Mouse (Mus musculus): Measurements from ENCODE around the gene Bloc1s3.
"Not testable (repeated sequence)": the region's sequence is repeated elsewhere in the genome, so short reads cannot be mapped to it uniquely, and the experiment has no call there.

Bloc1s3 gene

DNA sequence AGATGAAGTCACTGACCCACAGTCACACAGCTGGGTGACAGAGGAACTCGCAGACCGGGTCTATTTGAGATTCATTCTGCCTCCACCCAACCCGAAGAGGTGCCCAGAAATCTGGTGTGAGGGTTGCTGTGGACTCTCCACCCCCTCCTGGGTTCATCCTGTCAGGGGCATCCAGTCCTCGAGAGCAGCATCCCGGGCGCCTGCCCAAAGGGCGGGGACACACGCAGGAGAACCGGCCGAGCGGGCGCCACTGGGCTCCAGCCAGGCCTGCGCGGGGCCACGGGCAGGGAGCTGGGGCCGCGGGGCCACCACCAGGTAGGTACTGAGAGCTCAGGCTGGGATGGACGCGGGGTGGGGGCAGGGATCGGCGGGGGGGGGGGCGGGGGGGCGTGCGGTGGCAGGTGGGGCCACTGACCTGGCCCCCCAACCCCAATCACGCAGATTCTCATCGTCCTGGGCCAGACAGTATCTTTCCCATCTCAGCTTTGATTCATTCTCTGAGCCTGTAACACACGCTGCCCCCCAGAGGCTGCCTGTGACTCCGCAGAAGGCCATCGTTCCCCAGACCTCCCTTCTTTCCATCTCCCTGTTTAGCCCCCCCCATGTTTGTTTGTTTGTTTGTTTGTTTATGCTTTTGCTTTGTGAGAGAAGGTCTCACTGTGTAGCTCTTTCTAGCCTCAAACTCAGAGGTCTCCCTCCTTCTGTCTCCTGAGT, 9.6 kb upstream of the Bloc1s3 start, which contains the start of gene Nkpd1:
TSS of gene Nkpd1 (plus strand) at position 187 of the 714 bp plus-strand sequence.
- DNase-seq (ENCODE audit: low spot score), result no peak

DNA sequence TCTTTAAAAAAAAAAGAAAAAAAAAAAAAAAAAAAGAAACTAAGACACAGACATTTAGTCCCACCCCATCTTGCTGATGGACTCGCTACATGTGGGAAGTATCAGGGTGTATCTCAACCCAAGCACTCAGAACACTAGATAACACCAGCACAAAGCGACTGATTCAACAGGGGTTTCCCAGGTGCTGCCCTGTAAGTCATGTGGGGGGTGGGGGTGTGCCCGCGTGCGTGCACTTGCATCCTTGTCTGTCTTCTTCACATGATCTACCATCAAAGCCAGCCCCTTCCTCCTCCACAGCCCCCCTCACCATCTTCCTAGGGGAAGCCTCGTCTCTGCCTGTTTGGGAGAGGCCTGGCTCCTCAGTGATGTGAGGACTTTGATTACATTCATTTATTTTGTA, 4.2 kb upstream of the Bloc1s3 start:
- DNase-seq (ENCODE audit: low spot score), result no peak

- DNase-seq (ENCODE audit: low spot score), result not testable (repeated sequence)
These were observed 3.8 kb upstream of the Bloc1s3 start for GRCm38 (mm10) chr7:19511934-19512333.

DNA sequence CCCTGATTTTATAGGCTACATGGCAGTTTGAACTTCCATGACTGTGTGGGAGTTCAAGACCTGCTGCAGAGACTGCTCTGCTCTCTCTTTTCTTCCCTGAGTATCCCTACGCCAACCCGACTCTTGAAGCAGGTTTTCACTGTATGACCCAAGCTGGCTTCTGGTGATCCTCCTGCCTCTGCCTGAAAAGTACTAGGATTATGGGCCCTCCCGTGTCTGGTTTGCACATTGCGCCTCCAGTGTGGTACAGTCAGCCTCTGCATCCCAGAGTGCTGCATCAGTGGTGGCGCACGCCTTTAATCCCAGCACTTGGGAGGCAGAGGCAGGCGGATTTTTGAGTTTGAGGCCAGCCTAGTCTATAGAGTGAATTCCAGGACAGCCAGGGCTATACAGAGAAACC, 1.6 kb upstream of the Bloc1s3 start:
- DNase-seq (ENCODE audit: low spot score), result no peak

GRCm38 (mm10) chr7:19508924-19509568, 879 bp upstream of the Bloc1s3 start:
- no peak for DNase-seq (ENCODE audit: low spot score)

DNA sequence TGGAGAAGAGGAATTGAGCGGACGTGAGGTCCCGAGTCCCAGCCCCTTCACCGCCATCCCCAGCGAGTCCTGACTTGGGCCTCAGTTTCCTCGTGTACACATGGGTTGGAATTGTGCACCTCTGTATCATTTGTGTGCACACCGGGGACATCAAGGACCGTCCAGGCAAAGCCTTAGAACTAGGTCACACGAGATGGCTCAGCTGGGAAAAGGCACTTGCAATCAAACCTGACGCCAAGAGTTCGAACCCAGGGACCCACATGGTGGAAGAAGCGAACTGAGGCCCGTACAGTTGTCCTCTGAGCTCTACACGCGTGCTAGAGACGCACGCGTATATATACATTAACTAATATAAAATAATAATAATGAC, 570 bp downstream of the Bloc1s3 start:
- DNase-seq (ENCODE audit: low spot score), result no peak

- peak; percentile 37 for DNase-seq (ENCODE audit: low spot score)
These were observed 1.1 kb downstream of the Bloc1s3 start for GRCm38 (mm10) chr7:19506969-19507611.

- DNase-seq (ENCODE audit: low spot score), result no peak
These were observed 1.8 kb downstream of the Bloc1s3 start for GRCm38 (mm10) chr7:19506326-19506725.

- DNase-seq (ENCODE audit: low spot score), result peak; percentile 47
These were observed 4.6 kb downstream of the Bloc1s3 start for GRCm38 (mm10) chr7:19503481-19504068.

- no peak for DNase-seq (ENCODE audit: low spot score)
These were observed 6.5 kb downstream of the Bloc1s3 start for GRCm38 (mm10) chr7:19501658-19502057.

DNA sequence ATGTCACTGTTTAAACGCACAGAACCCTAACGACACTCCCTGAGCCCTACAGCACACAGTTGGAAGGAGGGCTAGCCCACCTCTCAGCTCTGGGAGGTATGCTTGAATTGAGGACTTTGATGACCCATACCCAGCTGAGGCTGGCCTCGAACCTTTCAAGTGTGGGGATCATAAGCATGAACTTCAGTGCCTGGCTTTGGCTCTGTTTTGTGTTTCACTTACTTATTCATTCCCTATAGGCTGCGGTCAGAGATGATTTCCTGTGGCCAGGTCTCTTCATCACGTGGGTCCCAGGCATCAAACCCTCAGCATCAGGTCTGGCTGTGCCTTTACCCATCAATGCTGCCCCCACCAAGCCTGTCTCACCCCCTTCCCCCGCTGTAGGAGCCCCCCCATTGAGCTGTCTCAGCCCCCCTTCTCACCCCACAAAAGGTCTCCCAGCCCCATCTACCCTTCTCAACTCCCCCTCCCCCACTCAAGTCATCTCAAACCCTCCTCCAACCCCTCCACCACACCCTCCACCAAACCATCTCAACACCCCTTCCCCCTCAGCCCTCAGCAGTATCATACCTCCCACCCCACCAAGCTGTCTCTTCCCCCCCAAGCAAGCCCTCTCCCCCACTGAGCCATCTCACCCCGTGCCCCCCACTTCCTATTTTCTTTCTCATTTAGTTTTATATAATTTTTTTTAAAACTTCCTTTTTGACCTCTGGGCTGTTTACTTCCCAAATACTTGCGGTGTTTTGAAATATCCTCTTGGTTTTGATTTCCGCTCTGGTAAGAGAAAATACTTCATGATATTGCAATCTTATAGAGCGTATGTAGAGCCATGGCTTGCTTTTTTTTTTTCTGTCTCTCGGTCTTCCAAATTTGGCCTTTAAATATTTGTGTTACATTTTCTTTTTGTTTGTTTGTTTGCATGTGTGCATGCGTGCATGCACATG, 7.5 kb downstream of the Bloc1s3 start:
- no peak for DNase-seq (ENCODE audit: low spot score)

DNA sequence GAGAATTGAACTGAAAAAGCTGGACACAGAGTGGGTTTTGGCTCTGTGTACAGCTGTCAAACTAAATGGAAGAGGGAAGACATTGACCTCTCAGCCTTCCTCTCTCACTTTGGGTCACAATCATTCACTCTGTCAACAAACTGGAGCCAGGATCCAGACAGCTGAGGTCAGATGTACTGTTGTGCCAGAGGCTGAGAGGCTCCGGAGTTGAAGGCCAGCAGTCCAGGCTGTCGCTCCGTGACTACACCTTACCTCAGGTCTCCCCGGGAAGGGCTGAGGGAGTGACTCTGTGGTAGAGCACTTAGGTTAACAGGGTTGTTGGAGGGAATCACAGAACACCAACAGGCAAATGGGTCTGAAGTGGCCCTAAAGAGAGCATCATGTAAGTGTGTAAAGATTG, 9.8 kb downstream of the Bloc1s3 start:
- no peak for DNase-seq (ENCODE audit: low spot score)

- DNase-seq (ENCODE audit: low spot score), result no peak
These were observed 12.0 kb downstream of the Bloc1s3 start for GRCm38 (mm10) chr7:19496214-19496555.

GRCm38 (mm10) chr7:19495521-19496213, 12.5 kb downstream of the Bloc1s3 start:
- DNase-seq (ENCODE audit: low spot score), result no peak

GRCm38 (mm10) chr7:19494751-19495474, 13.3 kb downstream of the Bloc1s3 start:
- no peak for DNase-seq (ENCODE audit: low spot score)

- DNase-seq (ENCODE audit: low spot score), result peak; percentile 8
These were observed 16.4 kb downstream of the Bloc1s3 start for GRCm38 (mm10) chr7:19491731-19492130.

- DNase-seq (ENCODE audit: low spot score), result no peak
These were observed 18.6 kb downstream of the Bloc1s3 start for GRCm38 (mm10) chr7:19489525-19489924.

GRCm38 (mm10) chr7:19486549-19486948, 21.6 kb downstream of the Bloc1s3 start:
- no peak for DNase-seq (ENCODE audit: low spot score)

DNA sequence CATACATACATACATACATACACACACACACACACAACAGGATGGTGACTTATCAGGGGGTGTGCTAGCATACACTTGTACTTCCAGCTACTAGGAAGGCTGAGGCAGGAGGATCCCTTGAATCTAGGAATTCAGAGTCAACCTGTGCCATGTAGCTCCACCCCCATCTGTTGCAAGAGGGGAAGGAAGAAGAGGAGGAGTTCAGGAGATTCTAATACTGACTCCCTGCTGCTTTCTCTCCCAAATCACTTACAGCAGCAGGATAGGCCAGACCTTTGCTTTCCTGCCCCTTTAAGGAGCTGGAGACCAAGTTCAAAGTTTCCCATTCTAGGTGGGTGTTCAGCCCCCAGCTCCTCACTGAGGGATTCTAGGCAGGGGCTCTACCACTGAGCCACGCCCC, 22.7 kb downstream of the Bloc1s3 start:
- DNase-seq (ENCODE audit: low spot score), result no peak

DNA sequence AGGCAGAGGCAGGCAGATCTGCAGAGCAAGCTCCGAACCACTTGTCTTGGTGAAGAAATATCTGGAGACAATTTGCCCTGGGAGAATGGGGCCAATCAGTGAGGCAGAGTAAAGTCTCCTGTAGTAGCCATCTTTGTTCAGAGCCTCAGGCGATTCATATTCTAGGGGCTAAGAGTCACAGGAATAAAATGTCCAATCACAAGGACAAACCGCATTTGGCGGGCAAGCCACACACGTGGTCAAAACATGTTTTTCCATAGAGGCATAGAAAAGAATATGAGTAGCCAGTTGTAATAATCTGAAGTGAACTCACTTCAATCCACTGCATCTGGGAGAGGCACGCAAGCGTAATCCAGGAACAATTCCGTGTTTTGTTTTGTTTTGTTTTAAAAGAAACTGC, 24.9 kb downstream of the Bloc1s3 start:
- no peak for DNase-seq (ENCODE audit: low spot score)

Measured in T-cell, adult 2 months (primary cell).